Mouse (Mus musculus) layer of hippocampus, adult 11-12 months (tissue): ENCODE measurements at regions not wholly inside any gene's neighbourhood (a gene's known extent, or its start where the extent isn't known, plus 50 kb on each side); places are given as distances from the start of the nearest gene placed in this dataset.
"Not testable (repeated sequence)": the region's sequence is repeated elsewhere in the genome, so short reads cannot be mapped to it uniquely, and the experiment has no call there.

Experiments
- DNase-seq: peaks from one replicate; pipeline ENCODE4 v3.0.0; 2022; ENCODE audit warnings: low spot score

- no peak for DNase-seq
Observed at GRCm38 (mm10) chr17:42956588-42956987, 59.8 kb upstream of the Tnfrsf21 start.

- no peak for DNase-seq
Observed at GRCm38 (mm10) chr17:42954722-42955121, 61.6 kb upstream of the Tnfrsf21 start.

- no peak for DNase-seq
Observed at GRCm38 (mm10) chr17:42944453-42944852, 68.0 kb upstream of the Cd2ap start.

GRCm38 (mm10) chr17:42943272-42943696 is 66.8 kb upstream of the Cd2ap start:
- peak; percentile 86 for DNase-seq

GRCm38 (mm10) chr17:42939476-42939875 is 63.0 kb upstream of the Cd2ap start:
- DNase-seq: no peak

- DNase-seq: no peak
Observed at GRCm38 (mm10) chr17:42938579-42938978, 62.1 kb upstream of the Cd2ap start.

- not testable (repeated sequence) for DNase-seq
Observed at GRCm38 (mm10) chr17:42937480-42937879, 61.0 kb upstream of the Cd2ap start.

- DNase-seq: no peak
Observed at GRCm38 (mm10) chr17:42934068-42934467, 57.6 kb upstream of the Cd2ap start.

- DNase-seq: no peak
Observed at GRCm38 (mm10) chr17:42933335-42934004, 57.0 kb upstream of the Cd2ap start.

GRCm38 (mm10) chr17:42927320-42927719 is 50.9 kb upstream of the Cd2ap start:
- DNase-seq: no peak
